In genomic region chr6:83599060-83599550, GRCm38 (mm10) we compare ENCODE assay signal across 8 mouse cellular contexts. TPM values are rescaled to one million over a fixed set of nuclear protein-coding genes. Genes with fewer than 3 reads are reported as not detected.
DNase-seq lines count a peak whose midpoint lies in the region; ATAC-seq lines count a peak whose summit lies in the region.

No protein-coding gene starts in this region.

- no peaks in the 10 kb centered on the region for H3K36me3 ChIP-seq in heart, embryonic 13.5 days
- no peaks in the 10 kb centered on the region for H3K36me3 ChIP-seq in liver, embryonic 15.5 days (replicated peaks)

- peak overlapping the region; percentile 45 for H3K9ac ChIP-seq in heart, embryonic 13.5 days
- no peak overlapping the region for H3K9ac ChIP-seq in liver, embryonic 15.5 days

- H3K27ac ChIP-seq in heart, embryonic 13.5 days (replicated peaks): peak overlapping the region; percentile 50
- no peak overlapping the region for H3K27ac ChIP-seq in liver, embryonic 15.5 days (replicated peaks)

- H3K4me3 ChIP-seq in heart, embryonic 13.5 days: peak overlapping the region; percentile 46
- peak overlapping the region; percentile 38 for H3K4me3 ChIP-seq in liver, embryonic 15.5 days (replicated peaks)

- H3K27me3 ChIP-seq in heart, embryonic 13.5 days (replicated peaks): no peaks in the 10 kb centered on the region
- H3K27me3 ChIP-seq in liver, embryonic 15.5 days: peaks cover 11% of the 10 kb centered on the region; the same call in 1 of the 2 replicates

- no peaks in the 10 kb centered on the region for H3K9me3 ChIP-seq in heart, embryonic 13.5 days
- no peaks in the 10 kb centered on the region for H3K9me3 ChIP-seq in liver, embryonic 15.5 days (replicated peaks)

- ATAC-seq in heart, embryonic 13.5 days (ENCODE audit: extremely low read depth, insufficient number of reproducible peaks, low FRiP score, low TSS enrichment): no peak
- ATAC-seq in liver, embryonic 15.5 days (ENCODE audit: insufficient read depth): no peak

- 33% methylated on average over 24 of the region's 24 CpGs for WGBS in heart, embryonic 13.5 days
- 27% methylated on average over 24 of the region's 24 CpGs for WGBS in liver, embryonic 15.5 days (ENCODE audit: insufficient replicate concordance)

- H3K4me2 ChIP-seq in heart, embryonic 13.5 days: peak overlapping the region; percentile 69
- H3K4me2 ChIP-seq in liver, embryonic 15.5 days: peak overlapping the region; percentile 53

- H3K4me1 ChIP-seq in heart, embryonic 13.5 days: peaks cover 21% of the 10 kb centered on the region
- H3K4me1 ChIP-seq in liver, embryonic 15.5 days (replicated peaks): no peaks in the 10 kb centered on the region; the same call in 1 of the 2 replicates

- DNase-seq in thymus, postnatal 4 days: peak; percentile 29
- no peak for DNase-seq in thymus, postnatal 25 days
- no peak for DNase-seq in frontal cortex, postnatal 14 days (ENCODE audit: low spot score in 2 of 2)
- DNase-seq in adrenal gland, postnatal 4 days (ENCODE audit: low spot score in 2 of 2): no peak
- DNase-seq in layer of hippocampus, adult 9-10 months (ENCODE audit: low spot score): no peak
- DNase-seq in kidney, postnatal 14 days: no peak

RNA-seq across cellular contexts. Expression of gene Stambp, which starts 26.6 kb away (rescaled TPM):
- polyA plus RNA-seq in heart, embryonic 13.5 days (2015; fragmentation: Nextera tagmentation; extraction: Ambion mirVana): 21.4 and 24.2 TPM in 2 replicates
- 8.9 and 9.6 TPM in 2 replicates for polyA plus RNA-seq in liver, embryonic 15.5 days (2015; fragmentation: Nextera tagmentation; extraction: Ambion mirVana)
- total RNA-seq in adrenal gland, postnatal 4 days (2021): 10 to 100 TPM; 32.9 to 33.0 TPM

RNA-seq across cellular contexts. Expression of gene Clec4f, which starts 56.9 kb away (rescaled TPM):
- polyA plus RNA-seq in heart, embryonic 13.5 days (2015; fragmentation: Nextera tagmentation; extraction: Ambion mirVana): 0.23 and 0.27 TPM in 2 replicates
- 10.5 and 17.6 TPM in 2 replicates for polyA plus RNA-seq in liver, embryonic 15.5 days (2015; fragmentation: Nextera tagmentation; extraction: Ambion mirVana)
- 1 to 10 TPM in 1 of 2 experiments, under 1 TPM in 1; 0.22 to 6.4 TPM for total RNA-seq in adrenal gland, postnatal 4 days (2021)
